Mouse (Mus musculus) E14TG2a.4 (cell line): ENCODE results near the gene Fam189a1.

Experiments
- CTCF ChIP-seq: conservative IDR thresholded peaks from 2 replicates; pipeline ENCODE4 v1.5.1; 2014; ENCODE audit warnings: low read length
- POU5F1 ChIP-seq: IDR thresholded peaks from 2 replicates; pipeline ENCODE4 v1.6.1; 2014; ENCODE audit warnings: low read length, borderline replicate concordance

DNA sequence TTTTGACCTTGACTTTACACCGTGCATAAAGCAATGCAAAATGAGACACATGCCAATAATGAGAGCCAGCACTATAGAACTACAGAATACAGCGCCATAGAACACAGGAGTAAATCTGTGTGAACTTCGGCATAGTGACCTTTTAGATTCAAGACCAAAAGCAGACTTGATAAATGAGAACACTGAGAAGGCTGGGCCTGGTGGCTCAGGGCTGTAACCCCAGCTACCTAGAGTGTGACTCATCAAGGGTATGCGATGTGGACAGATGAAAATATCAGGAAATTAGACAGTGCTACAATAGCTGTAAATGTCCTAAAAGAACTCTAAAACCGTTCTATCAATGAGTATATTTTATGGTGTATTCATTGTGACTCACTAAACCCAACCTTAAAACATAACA, 276.0 kb downstream of the Fam189a1 start:
- TF ChIP-seq CTCF (no peak), POU5F1 (no peak)
